Comparison of ENCODE assay signal across 8 mouse cellular contexts in genomic region chr2:181864536-181864860, GRCm38 (mm10). TPM values are rescaled to one million over a fixed set of nuclear protein-coding genes. Genes with fewer than 3 reads are reported as not detected.
DNase-seq lines count a peak whose midpoint lies in the region; ATAC-seq and TF ChIP-seq lines count a peak whose summit lies in the region.

No protein-coding gene starts in this region.

- peaks cover 17% of the 10 kb centered on the region for H3K4me1 ChIP-seq in kidney, embryonic 15.5 days
- peaks cover 4% of the 10 kb centered on the region; the same call in 1 of the 2 replicates for H3K4me1 ChIP-seq in bone marrow macrophage, adult 2 months (ENCODE audit: control insufficient read depth, insufficient read depth, low read length)
- H3K4me1 ChIP-seq in hindbrain, embryonic 14.5 days (replicated peaks; ENCODE audit: control insufficient read depth, insufficient read depth, low read length), result peaks cover 18% of the 10 kb centered on the region
- peaks cover 18% of the 10 kb centered on the region for H3K4me1 ChIP-seq in midbrain, embryonic 14.5 days (ENCODE audit: control insufficient read depth, insufficient read depth, low read length)

- no peaks in the 10 kb centered on the region for H3K9me3 ChIP-seq in kidney, embryonic 15.5 days (replicated peaks)
- no peaks in the 10 kb centered on the region for H3K9me3 ChIP-seq in hindbrain, embryonic 14.5 days (ENCODE audit: control insufficient read depth, low read length)
- H3K9me3 ChIP-seq in midbrain, embryonic 14.5 days (ENCODE audit: control insufficient read depth, low read length), result no peaks in the 10 kb centered on the region

- under 1% methylated on average over 22 of the region's 22 CpGs for WGBS in kidney, embryonic 15.5 days
- 0% methylated on average over 22 of the region's 22 CpGs for WGBS in hindbrain, embryonic 14.5 days
- WGBS in midbrain, embryonic 14.5 days, result under 1% methylated on average over 22 of the region's 22 CpGs

- peak overlapping the region; percentile 81 for H3K4me2 ChIP-seq in kidney, embryonic 15.5 days
- H3K4me2 ChIP-seq in hindbrain, embryonic 14.5 days (replicated peaks), result peak overlapping the region; percentile 93
- peak overlapping the region; percentile 72 for H3K4me2 ChIP-seq in midbrain, embryonic 14.5 days (ENCODE audit: low read length)

- H3K36me3 ChIP-seq in kidney, embryonic 15.5 days, result peaks cover 23% of the 10 kb centered on the region
- peaks cover 28% of the 10 kb centered on the region for H3K36me3 ChIP-seq in hindbrain, embryonic 14.5 days (replicated peaks; ENCODE audit: control insufficient read depth, insufficient read depth)
- H3K36me3 ChIP-seq in midbrain, embryonic 14.5 days (ENCODE audit: control insufficient read depth, insufficient read depth, low read length), result peaks cover 27% of the 10 kb centered on the region

- no peaks in the 10 kb centered on the region for H3K27me3 ChIP-seq in kidney, embryonic 15.5 days
- H3K27me3 ChIP-seq in hindbrain, embryonic 14.5 days (ENCODE audit: control insufficient read depth, insufficient read depth, low read length), result no peaks in the 10 kb centered on the region
- no peaks in the 10 kb centered on the region for H3K27me3 ChIP-seq in midbrain, embryonic 14.5 days (ENCODE audit: control insufficient read depth, insufficient read depth, low read length)

- TF ChIP-seq POLR2A in bone marrow macrophage, adult 2 months (IDR thresholded peaks at IDR 0.05; ENCODE audit: borderline replicate concordance, low read depth, low read length), result no peak

- peak overlapping the region; percentile 82 for H3K27ac ChIP-seq in kidney, embryonic 15.5 days
- peak overlapping the region; percentile 43; the same call in 1 of the 2 replicates for H3K27ac ChIP-seq in bone marrow macrophage, adult 2 months (ENCODE audit: insufficient read depth, low read depth, low read length)
- peak overlapping the region; percentile 88 for H3K27ac ChIP-seq in hindbrain, embryonic 14.5 days
- peak overlapping the region; percentile 87 for H3K27ac ChIP-seq in midbrain, embryonic 14.5 days (replicated peaks; ENCODE audit: low read depth, low read length)

- peak; percentile 52 for ATAC-seq in kidney, embryonic 15.5 days (replicated peaks; ENCODE audit: low FRiP score)
- peak; percentile 36; the same call in 1 of the 2 replicates for ATAC-seq in hindbrain, embryonic 14.5 days (ENCODE audit: low FRiP score)
- ATAC-seq in midbrain, embryonic 14.5 days (ENCODE audit: low FRiP score, low TSS enrichment), result peak; percentile 39; the same call in 1 of the 2 replicates
- ATAC-seq in megakaryocyte-erythroid progenitor cell, adult 5-6 weeks (replicated peaks; ENCODE audit: low FRiP score, low TSS enrichment, poor library complexity, severe bottlenecking), result no peak

- H3K4me3 ChIP-seq in kidney, embryonic 15.5 days (replicated peaks), result peak overlapping the region; percentile 80
- H3K4me3 ChIP-seq in bone marrow macrophage, adult 2 months (ENCODE audit: insufficient read depth, low read length), result peak overlapping the region; percentile 80
- peak overlapping the region; percentile 80 for H3K4me3 ChIP-seq in hindbrain, embryonic 14.5 days (replicated peaks; ENCODE audit: low read length)
- H3K4me3 ChIP-seq in midbrain, embryonic 14.5 days (replicated peaks; ENCODE audit: low read depth, low read length), result peak overlapping the region; percentile 86

- no peak for TF ChIP-seq CTCF in bone marrow macrophage, adult 2 months (IDR thresholded peaks at IDR 0.05; ENCODE audit: low read depth, low read length)

- H3K9ac ChIP-seq in kidney, embryonic 15.5 days, result peak overlapping the region; percentile 71
- peak overlapping the region; percentile 82 for H3K9ac ChIP-seq in hindbrain, embryonic 14.5 days
- peak overlapping the region; percentile 76 for H3K9ac ChIP-seq in midbrain, embryonic 14.5 days (replicated peaks; ENCODE audit: low read length)

- intact Hi-C loops in gastrocnemius, postnatal 36 days (cut with DNase I), result loop anchor here (10.0 kb wide), 1 partner anchor 170 kb away; the partner anchor contains the start of genes Lkaaear1 and Rgs19

- no peak for DNase-seq in kidney, postnatal 25 days
- DNase-seq in hindbrain, embryonic 14.5 days (ENCODE audit: low spot score), result no peak
- DNase-seq in midbrain, embryonic 14.5 days, result no peak
- no peak for DNase-seq in gastrocnemius, postnatal 36 days
- no peak for DNase-seq in ovary, postnatal 14 days (ENCODE audit: low spot score)

RNA-seq across cellular contexts. Expression of gene Polr3k, which starts 0.4 kb away (rescaled TPM):
- 69.0 and 73.9 TPM in 2 replicates for polyA plus RNA-seq in kidney, embryonic 15.5 days (2015; fragmentation: Nextera tagmentation; extraction: Ambion mirVana)
- polyA plus RNA-seq in bone marrow macrophage, adult 2 months (2012; ENCODE audit: insufficient read depth, insufficient read length, missing spikeins), result 15.7 and 16.6 TPM in 2 replicates
- 75.7 and 80.9 TPM in 2 replicates for polyA plus RNA-seq in hindbrain, embryonic 14.5 days (2014; fragmentation: Nextera tagmentation; extraction: Ambion mirVana)
- 84.6 and 94.9 TPM in 2 replicates for polyA plus RNA-seq in midbrain, embryonic 14.5 days (2014; fragmentation: Nextera tagmentation; extraction: Ambion mirVana)
- total RNA-seq in megakaryocyte-erythroid progenitor cell, adult 5-6 weeks (2014; fragmentation: Nextera tagmentation), result 31.7 TPM in 2 replicates
- total RNA-seq in megakaryocyte-erythroid progenitor cell, adult 5-6 weeks (2017), result 37.6 and 39.4 TPM in 2 replicates
- total RNA-seq in gastrocnemius, postnatal 36 days (2021), result 1 to 10 TPM; 8.8 TPM

RNA-seq across cellular contexts. Expression of gene Pcmtd2, which starts 26.8 kb away (rescaled TPM):
- 33.6 and 36.2 TPM in 2 replicates for polyA plus RNA-seq in kidney, embryonic 15.5 days (2015; fragmentation: Nextera tagmentation; extraction: Ambion mirVana)
- polyA plus RNA-seq in bone marrow macrophage, adult 2 months (2012; ENCODE audit: insufficient read depth, insufficient read length, missing spikeins), result 48.2 and 53.6 TPM in 2 replicates
- 29.0 and 32.6 TPM in 2 replicates for polyA plus RNA-seq in hindbrain, embryonic 14.5 days (2014; fragmentation: Nextera tagmentation; extraction: Ambion mirVana)
- 24.7 and 36.2 TPM in 2 replicates for polyA plus RNA-seq in midbrain, embryonic 14.5 days (2014; fragmentation: Nextera tagmentation; extraction: Ambion mirVana)
- total RNA-seq in megakaryocyte-erythroid progenitor cell, adult 5-6 weeks (2014; fragmentation: Nextera tagmentation), result 19.3 and 40.0 TPM in 2 replicates
- 29.8 and 33.1 TPM in 2 replicates for total RNA-seq in megakaryocyte-erythroid progenitor cell, adult 5-6 weeks (2017)
- 10 to 100 TPM; 36.0 to 39.6 TPM for total RNA-seq in gastrocnemius, postnatal 36 days (2021)
